Mouse (Mus musculus) kidney, embryonic 15.5 days (tissue): Measurements from ENCODE around the gene Cd200r2. TPM values are rescaled to one million over a fixed set of nuclear protein-coding genes. Genes with fewer than 3 reads are reported as not detected.

Experiments
- ATAC-seq: fragments of 200-750 bp; cut with Nextera tagmentation; replicated peaks from 2 replicates; pipeline ENCODE4 v1.8.0; 2017; ENCODE audit warnings: moderate TSS enrichment; ENCODE audit not compliant: low FRiP score
- H3K27ac ChIP-seq: fragments of 300-500 bp; sonication (generic); 2 replicates; pipeline ENCODE4 v1.5.1; 2015; ENCODE audit warnings: mild to moderate bottlenecking, inconsistent platforms
- H3K27me3 ChIP-seq: fragments of 300-500 bp; sonication (generic); 2 replicates; pipeline ENCODE4 v1.6.1; 2015; ENCODE audit warnings: inconsistent platforms
- H3K36me3 ChIP-seq: fragments of 300-500 bp; sonication (generic); 2 replicates; pipeline ENCODE4 v1.6.1; 2015; ENCODE audit warnings: inconsistent platforms
- H3K4me1 ChIP-seq: fragments of 300-500 bp; sonication (generic); 2 replicates; pipeline ENCODE4 v1.6.1; 2015; ENCODE audit warnings: inconsistent platforms
- H3K4me2 ChIP-seq: fragments of 300-500 bp; sonication (generic); 2 replicates; pipeline ENCODE4 v1.6.1; 2015; ENCODE audit warnings: moderate library complexity, mild to moderate bottlenecking, inconsistent platforms
- H3K4me3 ChIP-seq: fragments of 300-500 bp; sonication (generic); replicated peaks from 2 replicates; pipeline ENCODE4 v1.5.1; 2015; ENCODE audit warnings: mild to moderate bottlenecking, inconsistent platforms
- H3K9ac ChIP-seq: fragments of 300-500 bp; sonication (generic); 2 replicates; pipeline ENCODE4 v1.6.1; 2015; ENCODE audit warnings: mild to moderate bottlenecking, inconsistent platforms
- H3K9me3 ChIP-seq: fragments of 300-500 bp; sonication (generic); replicated peaks from 2 replicates; pipeline ENCODE4 v1.6.1; 2016; ENCODE audit warnings: inconsistent platforms
- WGBS: fragments of 180-500 bp; shearing (Covaris S2); methylation state at CpG from one replicate; pipeline ENCODE4 v1.1.7; 2015; ENCODE audit warnings: mixed read lengths; 5-methylcytosine and 5-hydroxymethylcytosine counted together
- polyA plus RNA-seq: library from polyadenylated mRNA; unstranded; fragments of >200 nt; fragmentation: Nextera tagmentation; extraction: Ambion mirVana; gene quantifications from 2 replicates; pipeline ENCODE4 v1.2.1, GENCODE M21; 2015

Gene Cd200r2
- polyA plus RNA-seq, 1 experiment from 2014 or later: not detected

DNA sequence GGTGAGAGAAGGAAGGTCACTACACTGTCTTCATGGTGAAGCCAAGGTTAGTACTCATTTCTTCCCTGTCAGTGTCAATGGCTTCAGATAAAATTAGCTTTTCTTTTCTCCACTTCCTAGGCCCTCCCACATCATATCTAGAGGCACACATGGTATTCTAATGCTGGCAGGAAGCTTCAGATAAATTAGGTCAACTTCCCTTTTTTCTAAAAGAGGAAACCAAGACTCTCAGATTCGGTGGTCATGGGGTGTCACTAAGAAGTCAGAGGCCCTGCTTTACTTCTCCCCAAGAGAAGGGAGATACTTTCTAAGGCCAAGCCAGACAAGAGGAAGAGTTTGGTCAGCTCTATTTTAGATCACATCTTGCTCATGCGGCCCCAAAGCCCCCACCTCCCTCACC lies 95.9 kb downstream of the Cd200r2 start:
- no peaks in the 10 kb centered on the region for H3K36me3 ChIP-seq
- H3K27me3 ChIP-seq: no peaks in the 10 kb centered on the region
- H3K4me3 ChIP-seq: no peak overlapping the region
- no peak overlapping the region for H3K9ac ChIP-seq
- H3K4me1 ChIP-seq: 0 out of 2 replicates have a peak, but pooled peaks cover 8% of the 10 kb centered on the region
- 77% methylated on average over 2 of the region's 2 CpGs for whole genome bisulfite sequencing
- no peak overlapping the region for H3K4me2 ChIP-seq
- no peak overlapping the region for H3K27ac ChIP-seq
- ATAC-seq: no peak
- H3K9me3 ChIP-seq: no peaks in the 10 kb centered on the region

DNA sequence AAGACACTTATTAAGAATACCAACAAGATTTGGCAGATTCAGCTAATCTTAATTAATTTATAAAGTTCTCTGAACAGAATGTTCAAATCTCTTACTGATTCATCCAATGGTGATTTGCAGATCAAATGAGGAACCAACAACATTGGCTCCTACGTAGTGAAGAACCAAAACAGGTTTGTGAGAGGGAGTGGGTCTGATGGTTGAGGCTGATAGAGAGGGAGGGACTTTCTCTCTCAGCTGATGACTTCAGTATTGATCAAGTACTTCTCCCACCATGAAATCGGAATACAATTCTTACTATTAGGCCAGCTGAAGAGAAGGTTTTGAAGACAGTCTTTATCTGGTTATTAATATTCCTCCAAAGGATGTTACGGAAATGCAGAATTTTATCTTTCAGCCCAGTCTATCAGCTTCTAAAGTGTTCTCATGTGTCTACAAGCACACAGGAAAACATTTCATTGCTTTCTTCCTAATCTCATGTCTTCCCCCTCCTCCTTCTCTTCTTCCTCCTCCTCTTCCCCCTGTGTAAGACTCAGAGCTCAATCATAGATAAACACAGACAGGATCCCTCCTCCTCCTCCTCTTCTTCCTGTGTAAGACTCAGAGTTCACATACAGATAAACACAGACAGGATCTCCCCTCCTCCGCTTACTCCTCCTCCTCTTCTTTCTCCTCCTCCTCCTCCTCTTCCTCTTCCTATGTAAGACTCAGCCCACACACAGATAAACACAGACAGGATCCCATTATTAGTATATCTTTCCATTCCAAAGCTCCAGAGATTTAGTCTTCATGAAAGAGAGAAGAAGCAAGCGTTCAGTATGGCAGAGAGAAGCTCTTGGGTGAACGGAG lies 97.9 kb downstream of the Cd200r2 start:
- Histone ChIP-seq H3K27ac (no peak overlapping the region), H3K9ac (no peak overlapping the region), H3K27me3 (no peaks in the 10 kb centered on the region), H3K36me3 (no peaks in the 10 kb centered on the region), H3K4me3 (no peak overlapping the region), H3K4me2 (no peak overlapping the region), H3K4me1 (0 out of 2 replicates have a peak, but pooled peaks cover 8% of the 10 kb centered on the region), H3K9me3 (no peaks in the 10 kb centered on the region)
- WGBS: 76% methylated on average over 6 of the region's 6 CpGs
- no peak for ATAC-seq

DNA sequence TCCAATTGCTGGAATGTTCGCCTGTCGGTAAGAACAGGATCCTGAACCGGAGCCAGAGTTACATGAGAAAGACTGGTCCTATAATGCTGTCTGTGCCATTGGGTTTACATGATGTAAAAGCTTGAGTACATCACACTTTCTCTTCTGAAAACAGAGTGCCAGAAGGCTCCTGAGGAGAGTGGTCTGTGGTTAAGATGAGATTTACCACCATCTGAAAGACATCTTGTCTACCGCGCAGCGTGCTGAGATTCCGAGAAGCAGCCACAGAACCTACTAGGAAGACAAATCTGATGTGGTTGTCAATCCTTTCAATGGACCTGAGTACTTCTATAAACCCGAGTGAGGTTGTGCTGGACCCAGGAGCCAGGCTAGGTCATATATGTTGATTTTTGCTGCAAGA lies 98.5 kb downstream of the Cd200r2 start:
- H3K27me3 ChIP-seq: no peaks in the 10 kb centered on the region
- no peak overlapping the region for H3K9ac ChIP-seq
- ATAC-seq: no peak
- H3K4me1 ChIP-seq: 0 out of 2 replicates have a peak, but pooled peaks cover 8% of the 10 kb centered on the region
- H3K27ac ChIP-seq: no peak overlapping the region
- no peak overlapping the region for H3K4me2 ChIP-seq
- WGBS: 93% methylated on average over 8 of the region's 8 CpGs
- H3K36me3 ChIP-seq: no peaks in the 10 kb centered on the region
- no peaks in the 10 kb centered on the region for H3K9me3 ChIP-seq
- H3K4me3 ChIP-seq: no peak overlapping the region

Other genes starting within 250 kb of the Cd200r2 start
- 10.5 and 11.3 TPM in 2 replicates for gene Nepro, start 142.8 kb upstream of the Cd200r2 start, polyA plus RNA-seq
- 29.5 and 32.8 TPM in 2 replicates for gene Gtpbp8, start 120.7 kb upstream of the Cd200r2 start, polyA plus RNA-seq
- gene Cd200r1, start 101.4 kb upstream of the Cd200r2 start, polyA plus RNA-seq: 0.37 and 0.62 TPM in 2 replicates
- gene Cd200r4, start 55.4 kb upstream of the Cd200r2 start, polyA plus RNA-seq: 0.09 TPM in 1 of 2 replicates, not detected in the other
- gene Cd200r3, start 76.6 kb downstream of the Cd200r2 start, polyA plus RNA-seq: 0.22 and 0.29 TPM in 2 replicates
- gene Ccdc80, start 226.3 kb downstream of the Cd200r2 start, polyA plus RNA-seq: 102 and 118 TPM in 2 replicates